Mouse (Mus musculus): ENCODE measurements at regions not wholly inside any gene's neighbourhood (a gene's known extent, or its start where the extent isn't known, plus 50 kb on each side); places are given as distances from the start of the nearest gene placed in this dataset.

- TF ChIP-seq CTCF (IDR thresholded peaks at IDR 0.05; ENCODE audit: extremely low read depth, insufficient read depth, low read length) (no peak), POLR2A (IDR thresholded peaks at IDR 0.05; ENCODE audit: extremely low read depth, insufficient read depth, low read length) (no peak)
Measured at GRCm38 (mm10) chr7:74151590-74151989, 138.1 kb upstream of the St8sia2 start.

All from cortical plate, adult 2 months (tissue).